Mouse (Mus musculus): Measurements from ENCODE around the gene H2-DMb2.

DNA sequence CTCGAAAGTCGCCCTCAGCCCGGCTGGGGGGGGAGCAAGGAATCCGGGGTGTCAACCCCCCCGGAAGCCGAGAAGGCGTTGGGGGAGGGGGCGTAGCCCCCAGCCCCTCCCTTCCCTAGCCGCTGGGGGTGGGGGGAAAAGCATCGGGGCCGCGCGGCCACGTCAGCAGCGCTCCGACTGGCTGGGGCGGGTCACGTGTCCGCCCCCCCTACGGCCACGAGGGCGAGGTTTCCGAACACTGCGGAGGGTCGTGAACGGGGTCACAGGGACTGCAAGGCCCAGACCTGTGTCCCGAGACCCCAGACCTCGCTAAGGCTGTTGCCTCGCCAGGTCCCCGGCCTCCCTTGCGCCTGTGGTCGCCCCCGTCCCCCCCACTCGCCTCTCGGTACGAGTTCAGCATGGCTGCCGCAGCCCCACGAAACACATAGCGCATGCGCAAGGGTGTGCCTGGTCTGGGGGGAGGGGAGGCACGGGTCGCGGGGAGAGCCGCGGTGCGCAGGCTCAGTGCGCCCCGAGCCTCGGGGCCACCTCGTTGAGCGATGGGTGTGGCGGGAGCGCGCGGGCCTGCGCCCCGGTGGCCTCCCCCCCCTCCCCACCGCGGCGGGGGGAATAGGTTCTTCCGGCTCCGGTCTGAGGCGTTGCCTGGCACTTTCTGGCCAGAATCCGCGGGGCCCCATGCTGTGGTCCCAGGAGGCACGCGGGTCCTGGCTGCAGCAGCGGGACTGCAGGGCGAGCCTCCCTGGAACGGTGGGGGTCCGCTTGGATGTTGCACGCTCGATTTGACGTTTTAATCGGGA, 20.7 kb upstream of the H2-DMb2 start, which contains the start of gene Brd2:
- TF ChIP-seq CTCF (IDR thresholded peaks at IDR 0.05; ENCODE audit: low read depth) (no peak), EP300 (IDR thresholded peaks at IDR 0.05; ENCODE audit: low read depth) (no peak; the same call in 1 of the 2 replicates)
